Mouse (Mus musculus) frontal cortex, postnatal 10 days (tissue): Measurements from ENCODE around the gene Cadm2.

Experiments used
- DNase-seq, 2 experiments: peaks; one replicate each; pipeline ENCODE4 v3.0.0; 2022; ENCODE audit warnings: low spot score in 2 of 2, mixed read lengths in 1 of 2

Cadm2 gene

GRCm38 (mm10) chr16:67620826-67621505 lies at the start of gene Cadm2:
Gene Cadm2 (minus strand): TSS chr16:67620908.
- peak; percentile 94 to 97 for DNase-seq

GRCm38 (mm10) chr16:67646930-67647329 lies 26.2 kb upstream of the Cadm2 start:
- no peak for DNase-seq

GRCm38 (mm10) chr16:67643651-67644050 lies 22.9 kb upstream of the Cadm2 start:
- DNase-seq, result peak in 1 of 2 experiments; percentile 8

- peak; percentile 73 to 79 for DNase-seq
Measured at GRCm38 (mm10) chr16:67619906-67620781, 564 bp downstream of the Cadm2 start.

GRCm38 (mm10) chr16:67619416-67619815 lies 1.3 kb downstream of the Cadm2 start:
- no peak for DNase-seq

GRCm38 (mm10) chr16:67618817-67619216 lies 1.9 kb downstream of the Cadm2 start:
- no peak for DNase-seq

- DNase-seq, result peak; percentile 58 to 76
Measured at GRCm38 (mm10) chr16:67617811-67618210, 2.9 kb downstream of the Cadm2 start.

- DNase-seq, result no peak
Measured at GRCm38 (mm10) chr16:67617256-67617655, 3.5 kb downstream of the Cadm2 start.

GRCm38 (mm10) chr16:67613876-67614275 lies 6.8 kb downstream of the Cadm2 start:
- DNase-seq, result peak in 1 of 2 experiments; percentile 40

GRCm38 (mm10) chr16:67610904-67611681 lies 9.6 kb downstream of the Cadm2 start:
- DNase-seq, result no peak

GRCm38 (mm10) chr16:67609116-67609515 lies 11.6 kb downstream of the Cadm2 start:
- no peak for DNase-seq

- no peak for DNase-seq
Measured at GRCm38 (mm10) chr16:67608499-67608898, 12.2 kb downstream of the Cadm2 start.

- DNase-seq, result no peak
Measured at GRCm38 (mm10) chr16:67605661-67606060, 15.0 kb downstream of the Cadm2 start.

- DNase-seq, result no peak
Measured at GRCm38 (mm10) chr16:67599981-67600380, 20.7 kb downstream of the Cadm2 start.

GRCm38 (mm10) chr16:67598841-67599240 lies 21.9 kb downstream of the Cadm2 start:
- DNase-seq, result no peak

- DNase-seq, result no peak
Measured at GRCm38 (mm10) chr16:67591015-67591414, 29.7 kb downstream of the Cadm2 start.

GRCm38 (mm10) chr16:67578842-67579517 lies 41.7 kb downstream of the Cadm2 start:
- DNase-seq, result no peak

GRCm38 (mm10) chr16:67575557-67575956 lies 45.2 kb downstream of the Cadm2 start:
- no peak for DNase-seq

GRCm38 (mm10) chr16:67526992-67527391 lies 93.7 kb downstream of the Cadm2 start:
- DNase-seq, result no peak

- DNase-seq, result no peak
Measured at GRCm38 (mm10) chr16:67524878-67525277, 95.8 kb downstream of the Cadm2 start.

GRCm38 (mm10) chr16:67518311-67518710 lies 102.4 kb downstream of the Cadm2 start:
- no peak for DNase-seq
